Mouse (Mus musculus): ENCODE data around the gene Frs3. TPM values are rescaled to one million over a fixed set of nuclear protein-coding genes. Genes with fewer than 3 reads are reported as not detected.

Frs3 gene
- polyA plus RNA-seq (2012; rRNA removed), result 18.9 and 19.9 TPM in 2 replicates

GRCm38 (mm10) chr17:47688608-47689575 is at the start of gene Frs3:
Gene Frs3 (plus strand): TSS chr17:47689030.

DNA sequence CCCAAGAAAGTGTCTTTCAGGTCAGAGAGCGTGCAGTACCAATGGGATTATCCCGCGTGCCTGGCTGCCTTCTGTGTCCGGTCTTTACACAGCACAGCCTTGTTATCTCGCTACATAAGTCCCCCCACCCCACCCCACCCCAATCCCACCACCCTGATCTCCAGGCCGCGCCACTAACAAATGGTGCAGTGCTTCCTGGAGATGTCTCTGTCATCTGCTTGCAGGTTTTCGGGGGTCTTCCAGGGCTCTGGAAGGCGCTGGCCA is 554 bp upstream of the Frs3 start, which contains the start of gene Tomm6:
Gene Tomm6 (minus strand): TSS at position 43 of the 264 bp plus-strand sequence.

GRCm38 (mm10) chr17:47694442-47694502 is 5.4 kb downstream of the Frs3 start, which contains the start of gene Gm21981:
Gene Gm21981 (minus strand): TSS chr17:47694455.

DNA sequence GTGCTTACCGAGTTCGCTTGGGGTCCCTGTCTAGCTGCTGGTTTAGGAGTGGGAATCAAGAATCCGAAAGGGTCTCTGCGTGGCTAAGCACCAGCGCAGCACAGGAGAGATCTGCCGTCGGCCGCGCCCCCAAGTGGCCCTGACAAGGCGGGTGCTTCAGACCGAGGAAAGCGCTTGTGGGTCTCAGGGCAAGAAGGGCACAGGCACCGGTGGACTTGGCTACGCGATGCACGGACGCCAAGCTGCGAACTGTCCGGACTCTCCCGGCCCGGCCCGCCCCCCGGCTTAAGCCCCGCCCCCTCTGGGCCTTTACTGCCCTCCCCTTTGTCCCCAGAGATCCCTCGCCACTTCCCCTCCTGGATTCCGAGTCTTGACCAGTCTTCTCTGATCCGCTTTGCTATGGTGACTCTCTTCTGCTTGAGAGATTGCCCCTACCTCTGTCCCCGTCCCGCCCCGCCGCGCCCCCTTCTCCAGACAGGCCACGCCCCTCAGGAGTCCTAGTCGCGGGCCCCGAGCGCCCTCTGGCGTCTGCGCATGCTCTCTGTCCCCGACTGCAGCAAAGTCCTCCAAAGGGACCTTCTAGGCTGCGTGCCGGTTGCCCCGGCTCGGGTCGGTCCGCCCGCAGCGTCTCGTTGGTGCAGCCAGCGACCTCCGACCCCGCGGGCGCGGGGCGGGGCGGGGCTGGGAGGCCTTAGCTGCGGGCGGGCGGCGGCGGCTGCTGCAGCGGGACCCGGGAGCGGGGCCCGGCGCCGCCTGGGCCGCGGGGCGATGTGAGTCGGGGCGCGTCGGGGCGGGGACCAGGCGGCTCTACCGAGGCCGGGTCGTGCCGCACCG is 5.9 kb downstream of the Frs3 start, which contains the start of gene Prickle4:
Gene Prickle4 (minus strand): TSS at position 234 of the 834 bp plus-strand sequence.

GRCm38 (mm10) chr17:47726566-47726965 is 37.7 kb downstream of the Frs3 start, which contains the start of gene Pgc:
Gene Pgc (plus strand): TSS chr17:47726842.

DNA sequence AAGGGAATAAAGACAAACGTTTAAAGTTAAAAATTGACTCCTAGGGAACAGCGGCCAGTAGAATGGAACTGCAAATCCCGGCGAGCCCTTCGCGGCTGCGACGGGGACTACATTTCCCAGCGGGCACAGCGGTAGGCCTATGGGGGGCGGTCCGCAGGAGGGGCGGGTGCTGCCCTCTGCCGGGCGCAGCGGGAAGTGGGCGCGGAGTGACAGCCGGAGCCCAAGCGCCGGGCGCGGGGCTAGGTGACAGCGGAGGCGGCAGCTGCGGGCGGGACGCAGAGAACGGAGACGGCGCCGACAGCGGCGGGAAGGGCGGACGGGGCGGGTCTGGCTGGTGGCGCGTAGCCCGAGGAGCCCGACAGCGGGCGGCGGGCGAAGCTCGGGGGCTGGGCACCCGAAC is 48.0 kb downstream of the Frs3 start, which contains the start of gene Tfeb:
Gene Tfeb (plus strand): TSS at position 175 of the 400 bp plus-strand sequence.

Other genes starting within 250 kb of the Frs3 start
- 47.4 and 48.0 TPM in 2 replicates for gene Taf8, start 186.7 kb upstream of the Frs3 start, polyA plus RNA-seq (2012; rRNA removed)
- 194 and 197 TPM in 2 replicates for gene Ccnd3, start 184.0 kb upstream of the Frs3 start, polyA plus RNA-seq (2012; rRNA removed)
- gene Bysl, start 77.5 kb upstream of the Frs3 start, polyA plus RNA-seq (2012; rRNA removed), result 23.2 and 24.1 TPM in 2 replicates
- gene Med20, start 77.4 kb upstream of the Frs3 start, polyA plus RNA-seq (2012; rRNA removed), result 47.8 and 57.1 TPM in 2 replicates
- 2.2 and 4.3 TPM in 2 replicates for gene Gm20517, start 77.4 kb upstream of the Frs3 start, polyA plus RNA-seq (2012; rRNA removed)
- 21.1 and 27.6 TPM in 2 replicates for gene Usp49, start 58.3 kb upstream of the Frs3 start, polyA plus RNA-seq (2012; rRNA removed)
- gene Tomm6, start 644 bp upstream of the Frs3 start, polyA plus RNA-seq (2012; rRNA removed), result 104 and 158 TPM in 2 replicates
- gene Gm21981, start 5.4 kb downstream of the Frs3 start, polyA plus RNA-seq (2012; rRNA removed), result 0.94 and 2.4 TPM in 2 replicates
- gene Prickle4, start 5.7 kb downstream of the Frs3 start, polyA plus RNA-seq (2012; rRNA removed), result 0.93 and 4.4 TPM in 2 replicates
- gene Pgc, start 37.8 kb downstream of the Frs3 start, polyA plus RNA-seq (2012; rRNA removed), result not detected in 2 replicates
- 2.1 and 2.8 TPM in 2 replicates for gene Tfeb, start 48.0 kb downstream of the Frs3 start, polyA plus RNA-seq (2012; rRNA removed)
- 80.5 and 157 TPM in 2 replicates for gene Mdfi, start 145.7 kb downstream of the Frs3 start, polyA plus RNA-seq (2012; rRNA removed)
- gene Foxp4, start 235.6 kb downstream of the Frs3 start, polyA plus RNA-seq (2012; rRNA removed), result 96.2 and 105 TPM in 2 replicates

Measured in central nervous system, embryonic 11.5 days (tissue).